Mouse (Mus musculus): ENCODE data around the gene Crcp.

The Crcp gene

GRCm38 (mm10) chr5:130059413-130060328 is 30.6 kb downstream of the Crcp start:
- no peak for DNase-seq (ENCODE audit: inconsistent ontology term)

- no peak for DNase-seq (ENCODE audit: inconsistent ontology term)
Observed at GRCm38 (mm10) chr5:130060329-130060665, 31.2 kb downstream of the Crcp start.

- no peak for DNase-seq (ENCODE audit: inconsistent ontology term)
Observed at GRCm38 (mm10) chr5:130062096-130062495, 33.0 kb downstream of the Crcp start.

GRCm38 (mm10) chr5:130063760-130064159 is 34.7 kb downstream of the Crcp start:
- DNase-seq (ENCODE audit: inconsistent ontology term) = no peak

GRCm38 (mm10) chr5:130065579-130065978 is 36.5 kb downstream of the Crcp start:
- no peak for DNase-seq (ENCODE audit: inconsistent ontology term)

GRCm38 (mm10) chr5:130067841-130068264 is 38.8 kb downstream of the Crcp start:
- DNase-seq (ENCODE audit: inconsistent ontology term) = no peak

GRCm38 (mm10) chr5:130073026-130073425 is 43.9 kb downstream of the Crcp start, which contains the start of gene Tpst1:
Tpst1 (plus strand) TSS chr5:130073326.
- DNase-seq (ENCODE audit: inconsistent ontology term) = no peak

- no peak for DNase-seq (ENCODE audit: inconsistent ontology term)
Observed at GRCm38 (mm10) chr5:130074491-130074890, 45.4 kb downstream of the Crcp start.

GRCm38 (mm10) chr5:130076396-130076795 is 47.3 kb downstream of the Crcp start:
- DNase-seq (ENCODE audit: inconsistent ontology term) = no peak

GRCm38 (mm10) chr5:130078096-130078833 is 49.2 kb downstream of the Crcp start:
- no peak for DNase-seq (ENCODE audit: inconsistent ontology term)

- no peak for DNase-seq (ENCODE audit: inconsistent ontology term)
Observed at GRCm38 (mm10) chr5:130078834-130079156, 49.7 kb downstream of the Crcp start.

- peak; percentile 96 for DNase-seq (ENCODE audit: inconsistent ontology term)
Observed at GRCm38 (mm10) chr5:130079202-130080050, 50.3 kb downstream of the Crcp start.

GRCm38 (mm10) chr5:130080051-130080681 is 51.1 kb downstream of the Crcp start:
- no peak for DNase-seq (ENCODE audit: inconsistent ontology term)

GRCm38 (mm10) chr5:130081181-130081881 is 52.2 kb downstream of the Crcp start:
- no peak for DNase-seq (ENCODE audit: inconsistent ontology term)

GRCm38 (mm10) chr5:130082431-130082830 is 53.3 kb downstream of the Crcp start:
- no peak for DNase-seq (ENCODE audit: inconsistent ontology term)

- peak; percentile 31 for DNase-seq (ENCODE audit: inconsistent ontology term)
Observed at GRCm38 (mm10) chr5:130084271-130084670, 55.2 kb downstream of the Crcp start.

- no peak for DNase-seq (ENCODE audit: inconsistent ontology term)
Observed at GRCm38 (mm10) chr5:130088008-130088407, 58.9 kb downstream of the Crcp start.

- DNase-seq (ENCODE audit: inconsistent ontology term) = no peak
Observed at GRCm38 (mm10) chr5:130088612-130089011, 59.5 kb downstream of the Crcp start.

- DNase-seq (ENCODE audit: inconsistent ontology term) = no peak
Observed at GRCm38 (mm10) chr5:130089177-130089576, 60.1 kb downstream of the Crcp start.

- DNase-seq (ENCODE audit: inconsistent ontology term) = peak; percentile 77
Observed at GRCm38 (mm10) chr5:130089626-130090393, 60.7 kb downstream of the Crcp start.
